Mouse (Mus musculus): ENCODE measurements around the gene Mxi1. TPM values are rescaled to one million over a fixed set of nuclear protein-coding genes. Genes with fewer than 3 reads are reported as not detected.
A peak's percentile ranks its signal among the peaks of the same experiment; 100 is the strongest.

Gene Mxi1
- polyA plus RNA-seq, 2 experiments: 25.8 to 40.1 TPM

DNA sequence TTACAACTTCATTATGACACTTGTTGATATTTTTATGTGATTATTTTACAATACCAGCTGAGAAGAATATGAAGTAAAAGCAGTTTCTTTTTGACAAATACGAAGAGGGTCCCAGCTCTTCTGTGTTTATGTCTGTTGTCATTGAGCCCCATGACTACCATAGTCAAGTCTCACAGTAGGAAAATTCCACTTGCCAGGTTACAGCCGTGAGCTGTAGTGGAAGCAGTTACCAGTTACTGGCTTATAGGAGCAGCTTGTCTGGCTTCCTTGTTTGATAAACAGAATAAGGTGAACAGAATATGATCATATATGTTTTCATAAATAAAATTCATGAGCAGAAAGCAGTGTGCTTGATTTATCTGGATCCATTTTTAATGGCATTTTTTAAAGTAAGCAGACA is 54.2 kb downstream of the Mxi1 start:
- peaks cover 52% of the 10 kb centered on the region for H3K4me1 ChIP-seq (ENCODE audit: control insufficient read depth, insufficient read depth, low read length)
- TF ChIP-seq POLR2A (IDR thresholded peaks at IDR 0.05; ENCODE audit: borderline replicate concordance, extremely low read depth, insufficient read depth, insufficient read length): no peak
- ATAC-seq (ENCODE audit: low FRiP score, low read depth) (no peak), DNase-seq (ENCODE audit: low spot score) (no peak)
- H3K9me3 ChIP-seq (ENCODE audit: control insufficient read depth, low read length): no peaks in the 10 kb centered on the region
- no peaks in the 10 kb centered on the region for H3K36me3 ChIP-seq (ENCODE audit: control insufficient read depth, insufficient read depth, low read length)
- WGBS: 47% methylated on average over 2 of the region's 2 CpGs
- H3K9ac ChIP-seq (ENCODE audit: low read depth, low read length, severe bottlenecking): no peak overlapping the region
- no peak overlapping the region for H3K4me3 ChIP-seq (replicated peaks; ENCODE audit: low read length)
- no peak overlapping the region for H3K4me2 ChIP-seq (replicated peaks; ENCODE audit: low read depth, low read length, severe bottlenecking)
- no peaks in the 10 kb centered on the region for H3K27me3 ChIP-seq (ENCODE audit: control insufficient read depth, insufficient read depth, low read length)
- no peak overlapping the region for H3K27ac ChIP-seq (replicated peaks; ENCODE audit: low read depth, low read length)

DNA sequence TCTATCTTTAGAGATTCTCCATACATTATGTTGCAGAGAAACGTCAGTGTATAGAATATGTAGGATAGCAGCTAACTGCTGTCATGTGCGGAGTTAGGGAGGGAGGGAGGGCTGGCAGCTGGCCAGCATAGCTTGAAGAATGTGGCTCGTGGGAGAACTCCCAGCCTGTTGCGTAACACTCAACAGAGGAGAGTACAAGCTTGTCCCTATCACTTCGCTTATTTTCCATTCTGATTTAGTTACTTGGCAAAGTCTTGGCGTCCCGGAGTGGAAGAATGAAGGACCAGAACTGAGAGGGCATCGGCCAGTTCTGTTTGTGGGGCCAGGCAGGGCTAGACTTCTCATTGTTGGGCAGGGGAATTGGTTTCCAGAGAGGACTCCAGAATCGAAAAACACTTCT is 54.6 kb downstream of the Mxi1 start:
- no peak overlapping the region for H3K9ac ChIP-seq (ENCODE audit: low read depth, low read length, severe bottlenecking)
- no peak for TF ChIP-seq POLR2A (IDR thresholded peaks at IDR 0.05; ENCODE audit: borderline replicate concordance, extremely low read depth, insufficient read depth, insufficient read length)
- ATAC-seq (ENCODE audit: low FRiP score, low read depth) (peak; percentile 74), DNase-seq (ENCODE audit: low spot score) (peak; percentile 94)
- no peaks in the 10 kb centered on the region for H3K27me3 ChIP-seq (ENCODE audit: control insufficient read depth, insufficient read depth, low read length)
- no peak overlapping the region; the same call in 1 of the 2 replicates for H3K4me3 ChIP-seq (replicated peaks; ENCODE audit: low read length)
- 16% methylated on average over 9 of the region's 9 CpGs for WGBS
- H3K9me3 ChIP-seq (ENCODE audit: control insufficient read depth, low read length): no peaks in the 10 kb centered on the region
- H3K4me1 ChIP-seq (ENCODE audit: control insufficient read depth, insufficient read depth, low read length): peaks cover 51% of the 10 kb centered on the region
- H3K36me3 ChIP-seq (ENCODE audit: control insufficient read depth, insufficient read depth, low read length): no peaks in the 10 kb centered on the region
- peak overlapping the region; percentile 39; the same call in 1 of the 2 replicates for H3K4me2 ChIP-seq (replicated peaks; ENCODE audit: low read depth, low read length, severe bottlenecking)
- H3K27ac ChIP-seq (replicated peaks; ENCODE audit: low read depth, low read length): peak overlapping the region; percentile 52; the same call in 1 of the 2 replicates

DNA sequence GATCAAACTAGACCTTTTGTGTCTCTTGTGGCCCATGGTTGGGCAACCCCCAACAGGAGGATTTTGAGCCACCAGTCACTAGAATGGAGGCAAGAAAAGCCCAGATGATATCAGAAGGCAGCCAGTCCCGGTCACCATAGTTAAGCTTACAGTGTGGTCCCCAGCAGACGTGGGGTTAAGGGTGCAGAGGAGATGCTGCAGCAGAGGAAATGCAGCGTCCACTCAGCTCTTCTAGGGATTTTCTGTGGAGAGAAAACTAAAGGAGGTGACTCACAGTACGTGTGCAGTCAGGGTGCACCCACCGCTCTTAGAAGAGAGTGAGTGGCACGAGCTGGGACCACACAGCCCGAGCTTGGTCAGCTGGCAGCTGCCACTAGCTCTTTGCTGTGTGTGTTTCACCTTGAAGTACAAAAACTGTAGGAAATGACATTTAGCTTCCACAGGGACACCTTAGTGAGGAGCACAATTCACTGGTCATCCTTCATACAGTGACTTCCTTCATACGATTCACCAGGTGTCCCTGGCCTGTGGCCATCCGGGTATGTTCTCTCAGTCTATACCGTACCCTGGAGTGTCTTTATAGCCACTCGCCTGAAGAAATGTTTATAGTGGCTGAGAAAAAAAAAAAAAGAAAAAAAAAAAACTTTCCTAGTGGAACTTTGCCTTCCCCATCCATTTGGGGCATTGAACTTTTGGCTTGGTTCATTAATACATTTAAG is 55.9 kb downstream of the Mxi1 start:
- H3K27ac ChIP-seq (replicated peaks; ENCODE audit: low read depth, low read length): no peak overlapping the region
- no peaks in the 10 kb centered on the region for H3K27me3 ChIP-seq (ENCODE audit: control insufficient read depth, insufficient read depth, low read length)
- no peak for TF ChIP-seq POLR2A (IDR thresholded peaks at IDR 0.05; ENCODE audit: borderline replicate concordance, extremely low read depth, insufficient read depth, insufficient read length)
- ATAC-seq (ENCODE audit: low FRiP score, low read depth) (no peak), DNase-seq (ENCODE audit: low spot score) (no peak)
- no peak overlapping the region for H3K4me2 ChIP-seq (replicated peaks; ENCODE audit: low read depth, low read length, severe bottlenecking)
- H3K9ac ChIP-seq (ENCODE audit: low read depth, low read length, severe bottlenecking): no peak overlapping the region
- H3K9me3 ChIP-seq (ENCODE audit: control insufficient read depth, low read length): no peaks in the 10 kb centered on the region
- H3K36me3 ChIP-seq (ENCODE audit: control insufficient read depth, insufficient read depth, low read length): 0 out of 2 replicates have a peak, but pooled peaks cover under 1% of the 10 kb centered on the region
- WGBS: 72% methylated on average over 11 of the region's 11 CpGs
- H3K4me1 ChIP-seq (ENCODE audit: control insufficient read depth, insufficient read depth, low read length): peaks cover 42% of the 10 kb centered on the region
- no peak overlapping the region for H3K4me3 ChIP-seq (replicated peaks; ENCODE audit: low read length)

DNA sequence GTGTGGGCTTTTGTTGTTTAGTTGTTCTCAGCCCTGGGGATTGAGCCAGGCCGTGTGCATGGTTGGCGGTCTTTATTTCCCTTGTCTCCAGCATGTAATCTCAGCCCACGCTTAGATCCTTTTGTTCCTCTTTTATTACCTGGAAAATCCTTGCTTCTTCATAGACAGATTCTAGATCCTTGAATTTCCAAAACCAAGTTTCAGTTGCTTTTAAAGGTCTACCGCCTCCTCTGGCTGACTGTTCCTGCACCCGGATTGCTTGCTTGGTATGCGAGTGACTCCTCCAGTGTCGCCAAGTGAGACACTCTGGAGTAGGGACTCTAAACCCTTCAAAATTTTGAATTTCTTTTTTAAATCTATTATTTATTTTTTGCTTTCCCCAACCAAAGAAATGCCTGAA is 56.6 kb downstream of the Mxi1 start:
- WGBS: 84% methylated on average over 7 of the region's 7 CpGs
- no peak for ATAC-seq (ENCODE audit: low FRiP score, low read depth)
- no peak overlapping the region for H3K4me2 ChIP-seq (replicated peaks; ENCODE audit: low read depth, low read length, severe bottlenecking)
- peaks cover 45% of the 10 kb centered on the region for H3K4me1 ChIP-seq (ENCODE audit: control insufficient read depth, insufficient read depth, low read length)
- H3K9ac ChIP-seq (ENCODE audit: low read depth, low read length, severe bottlenecking): no peak overlapping the region
- no peak overlapping the region for H3K4me3 ChIP-seq (replicated peaks; ENCODE audit: low read length)
- peaks cover 7% of the 10 kb centered on the region for H3K36me3 ChIP-seq (ENCODE audit: control insufficient read depth, insufficient read depth, low read length)
- H3K9me3 ChIP-seq (ENCODE audit: control insufficient read depth, low read length): no peaks in the 10 kb centered on the region
- no peaks in the 10 kb centered on the region for H3K27me3 ChIP-seq (ENCODE audit: control insufficient read depth, insufficient read depth, low read length)
- no peak for DNase-seq (ENCODE audit: low spot score)
- no peak for TF ChIP-seq POLR2A (IDR thresholded peaks at IDR 0.05; ENCODE audit: borderline replicate concordance, extremely low read depth, insufficient read depth, insufficient read length)
- no peak overlapping the region for H3K27ac ChIP-seq (replicated peaks; ENCODE audit: low read depth, low read length)

DNA sequence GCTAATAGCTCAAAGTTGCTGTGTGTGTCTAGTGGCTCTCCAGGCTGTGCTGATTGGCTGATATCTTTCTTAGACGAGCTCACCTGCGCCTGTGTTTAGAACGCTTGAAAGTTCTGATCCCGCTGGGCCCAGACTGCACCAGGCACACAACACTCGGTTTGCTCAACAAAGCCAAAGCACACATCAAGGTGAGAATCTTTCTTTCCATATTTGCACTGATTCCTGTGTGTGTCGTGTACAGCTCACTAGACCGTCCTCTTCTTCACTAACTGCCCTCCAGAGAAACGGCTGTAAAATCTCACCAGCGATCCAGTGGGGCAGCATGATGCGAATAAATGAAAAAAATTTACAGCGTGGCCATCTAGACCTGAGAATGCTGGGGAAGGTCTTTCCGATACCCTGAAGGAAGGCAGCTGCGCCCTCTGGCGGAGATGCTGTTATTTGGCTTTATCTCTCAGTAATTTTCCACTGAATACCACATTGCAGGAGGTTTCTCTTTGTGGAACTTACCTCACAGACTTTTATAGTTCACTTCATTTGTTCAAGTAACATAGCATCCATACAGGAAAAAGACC is 59.2 kb downstream of the Mxi1 start:
- TF ChIP-seq POLR2A (IDR thresholded peaks at IDR 0.05; ENCODE audit: borderline replicate concordance, extremely low read depth, insufficient read depth, insufficient read length): no peak
- Histone ChIP-seq H3K9me3 (ENCODE audit: control insufficient read depth, low read length) (no peaks in the 10 kb centered on the region), H3K27ac (replicated peaks; ENCODE audit: low read depth, low read length) (peak overlapping the region; percentile 58; the same call in 1 of the 2 replicates), H3K36me3 (ENCODE audit: control insufficient read depth, insufficient read depth, low read length) (peaks cover 18% of the 10 kb centered on the region), H3K9ac (ENCODE audit: low read depth, low read length, severe bottlenecking) (no peak overlapping the region), H3K27me3 (ENCODE audit: control insufficient read depth, insufficient read depth, low read length) (no peaks in the 10 kb centered on the region), H3K4me1 (ENCODE audit: control insufficient read depth, insufficient read depth, low read length) (peaks cover 42% of the 10 kb centered on the region), H3K4me3 (replicated peaks; ENCODE audit: low read length) (no peak overlapping the region), H3K4me2 (replicated peaks; ENCODE audit: low read depth, low read length, severe bottlenecking) (peak overlapping the region; percentile 33)
- ATAC-seq (ENCODE audit: low FRiP score, low read depth) (peak; percentile 45; the same call in 1 of the 2 replicates), DNase-seq (ENCODE audit: low spot score) (peak; percentile 92)
- 19% methylated on average over 14 of the region's 14 CpGs for WGBS
